Mouse (Mus musculus) kidney, adult 18-20 months (tissue): ENCODE measurements around the gene Tgif1.
A peak's percentile ranks its signal among the peaks of the same experiment; 100 is the strongest.

Source experiments
- DNase-seq: peaks from one replicate; pipeline ENCODE4 v3.0.0; 2021

Gene Tgif1

DNA sequence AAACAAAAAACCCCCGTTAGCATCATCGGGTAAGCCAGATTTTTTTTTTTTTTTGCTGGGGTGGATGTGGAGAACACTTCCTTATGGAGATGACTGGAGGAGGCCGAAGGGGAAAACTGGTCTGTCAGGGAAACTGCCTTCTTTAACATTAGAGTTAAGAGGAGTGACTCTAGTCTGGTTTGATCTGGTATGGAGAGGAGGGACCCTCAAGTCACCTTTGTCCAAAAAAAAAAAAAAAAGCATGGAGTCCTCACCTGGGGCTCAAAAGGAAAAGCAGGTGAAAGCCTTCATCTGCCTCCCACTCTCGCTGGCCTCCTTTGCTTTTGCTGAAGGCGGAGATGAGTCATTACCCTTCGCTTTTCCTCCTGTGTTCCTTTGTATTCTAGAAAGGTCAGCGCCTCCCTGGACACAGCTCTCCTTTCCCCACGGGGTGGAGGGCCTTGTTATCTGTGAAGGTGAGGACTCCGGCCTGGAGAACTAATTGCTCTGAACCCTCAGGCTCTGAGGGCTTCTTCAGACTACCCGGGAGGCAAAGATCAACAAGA is 11.8 kb upstream of the Tgif1 start:
- DNase-seq, result no peak

DNA sequence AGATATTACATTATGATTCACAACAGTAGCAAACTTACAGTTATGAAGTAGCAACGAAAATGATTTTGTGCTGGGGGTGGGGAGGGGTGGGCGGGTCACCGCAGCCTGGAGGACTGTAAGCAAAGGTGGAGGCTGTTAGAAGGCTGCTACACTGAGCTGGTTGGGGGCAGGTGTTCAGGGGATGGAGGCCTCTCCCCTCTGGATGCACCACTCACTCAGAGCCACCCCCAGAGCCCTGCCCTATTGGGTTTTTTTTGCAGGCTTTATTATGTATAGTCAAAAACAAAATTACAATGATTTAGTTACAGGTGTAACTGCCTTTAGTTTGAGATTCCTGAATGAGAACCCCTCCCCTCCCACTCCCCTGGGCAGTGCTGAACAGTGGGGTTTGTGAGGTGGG is 11.3 kb upstream of the Tgif1 start:
- DNase-seq, result no peak

DNA sequence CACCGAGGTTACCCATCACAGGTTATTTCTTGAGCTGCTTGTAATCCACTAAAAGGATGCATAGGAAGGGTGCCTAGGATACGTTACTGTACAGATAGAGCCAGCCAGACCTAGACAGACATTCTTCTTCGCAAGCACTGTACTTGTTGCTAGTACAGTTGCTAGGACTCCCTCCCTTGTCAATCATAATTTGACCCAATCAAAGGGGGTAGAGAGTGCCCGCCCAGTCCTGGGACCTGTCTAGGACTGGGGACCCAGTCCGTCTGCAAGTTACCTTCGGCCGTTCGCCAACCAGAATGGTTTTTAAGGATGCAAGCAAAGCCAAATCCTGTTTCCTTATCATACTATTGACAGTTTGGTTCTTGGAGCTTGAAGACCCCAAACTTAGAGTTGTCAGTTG is 10.8 kb upstream of the Tgif1 start:
- no peak for DNase-seq

DNA sequence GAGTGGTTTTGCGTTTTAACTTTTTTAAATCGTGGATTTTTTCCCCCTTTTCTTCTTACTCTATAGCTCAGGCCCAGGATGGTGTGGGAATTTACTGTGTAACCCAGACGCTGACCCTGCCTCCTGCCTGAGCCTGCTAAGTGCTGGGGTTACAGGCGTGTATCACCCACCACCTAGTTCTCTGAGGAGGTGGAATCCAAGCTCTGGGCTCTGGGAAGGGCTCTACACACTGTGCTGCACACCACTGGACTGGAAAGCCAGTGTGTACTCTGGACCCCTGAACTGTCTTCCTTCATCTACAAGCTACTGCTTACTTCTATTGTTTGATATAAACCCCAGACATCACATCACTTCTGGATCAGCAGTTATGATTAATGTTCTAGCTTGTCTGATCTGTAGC is 5.5 kb upstream of the Tgif1 start:
- no peak for DNase-seq

DNA sequence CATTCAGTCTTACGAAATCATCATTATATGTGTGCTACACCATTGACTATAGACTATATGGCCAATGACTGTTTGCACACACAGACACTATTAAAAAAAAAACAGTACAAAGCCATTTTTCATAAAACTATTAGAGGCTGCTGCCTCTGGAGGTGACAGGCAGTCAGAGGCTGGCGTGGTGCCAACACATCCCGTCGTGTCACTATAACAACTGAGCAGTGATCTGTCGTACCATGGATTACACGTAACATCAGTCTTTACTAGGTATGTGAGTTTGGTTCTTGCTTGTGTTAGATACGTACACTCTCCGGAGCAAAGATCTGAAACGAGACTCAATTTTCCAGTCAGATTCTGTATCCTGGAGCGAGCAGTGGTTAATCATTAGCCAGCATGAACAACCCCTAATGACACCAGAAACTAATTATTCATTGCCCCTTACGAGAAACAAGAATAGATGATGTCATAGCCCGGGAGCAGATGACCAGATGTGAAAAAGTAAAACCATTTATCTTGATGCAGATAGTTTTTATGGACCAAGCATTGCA is 3.6 kb upstream of the Tgif1 start:
- DNase-seq, result peak; percentile 27

DNA sequence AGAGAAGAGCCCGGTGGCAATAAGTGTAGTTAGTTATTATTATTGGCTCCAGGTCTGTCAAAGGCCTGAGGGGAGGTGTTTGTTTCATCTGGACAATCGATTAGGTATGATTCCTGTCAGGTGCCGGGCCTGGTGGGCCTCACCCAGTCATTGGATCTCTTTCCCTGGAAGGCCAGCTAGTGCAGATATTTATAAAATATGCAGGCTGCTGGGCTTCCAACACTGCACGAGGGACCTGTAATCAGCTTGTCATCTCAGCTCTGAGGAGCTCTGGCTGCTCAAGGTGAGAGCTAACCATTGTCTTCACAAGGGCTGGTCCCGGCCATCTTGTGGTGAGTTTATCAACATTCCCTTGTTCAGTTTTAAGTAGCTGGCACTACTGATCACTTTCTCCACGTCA is 675 bp upstream of the Tgif1 start:
- no peak for DNase-seq

DNA sequence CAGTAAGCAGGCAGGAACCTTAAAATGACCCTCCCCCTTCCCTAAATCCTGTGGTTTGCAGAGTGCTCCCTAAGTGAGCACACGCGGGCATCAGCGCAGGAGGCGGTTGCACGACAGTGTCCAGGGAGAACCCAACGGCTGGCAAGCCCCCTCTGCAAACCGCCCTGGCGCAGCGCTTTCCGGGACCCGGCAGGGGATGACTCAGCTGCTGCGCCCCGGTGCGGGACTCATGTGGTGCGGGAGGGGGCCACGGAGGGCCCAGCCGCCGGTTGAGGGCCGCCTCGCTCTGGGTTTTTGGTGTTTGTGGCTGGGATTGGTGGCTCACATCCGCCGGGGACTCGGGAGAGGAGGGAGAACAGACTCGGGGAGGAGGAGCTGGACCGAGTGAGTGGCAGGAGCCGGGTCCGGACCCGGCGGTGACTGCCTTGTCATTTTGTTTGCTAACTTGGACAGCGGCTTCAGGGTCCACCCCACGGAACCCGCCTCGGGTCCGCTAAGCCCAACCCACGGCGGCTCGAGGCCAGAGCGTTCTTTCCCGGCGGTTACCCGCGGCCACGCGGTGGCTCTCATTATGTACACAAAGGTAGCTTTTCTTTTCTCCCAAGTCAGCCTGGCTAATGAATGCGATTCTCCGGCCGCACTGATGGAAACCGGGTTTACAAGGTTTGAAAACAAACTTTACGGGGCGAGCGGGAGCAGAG is 510 bp downstream of the Tgif1 start:
- peak; percentile 88 for DNase-seq

DNA sequence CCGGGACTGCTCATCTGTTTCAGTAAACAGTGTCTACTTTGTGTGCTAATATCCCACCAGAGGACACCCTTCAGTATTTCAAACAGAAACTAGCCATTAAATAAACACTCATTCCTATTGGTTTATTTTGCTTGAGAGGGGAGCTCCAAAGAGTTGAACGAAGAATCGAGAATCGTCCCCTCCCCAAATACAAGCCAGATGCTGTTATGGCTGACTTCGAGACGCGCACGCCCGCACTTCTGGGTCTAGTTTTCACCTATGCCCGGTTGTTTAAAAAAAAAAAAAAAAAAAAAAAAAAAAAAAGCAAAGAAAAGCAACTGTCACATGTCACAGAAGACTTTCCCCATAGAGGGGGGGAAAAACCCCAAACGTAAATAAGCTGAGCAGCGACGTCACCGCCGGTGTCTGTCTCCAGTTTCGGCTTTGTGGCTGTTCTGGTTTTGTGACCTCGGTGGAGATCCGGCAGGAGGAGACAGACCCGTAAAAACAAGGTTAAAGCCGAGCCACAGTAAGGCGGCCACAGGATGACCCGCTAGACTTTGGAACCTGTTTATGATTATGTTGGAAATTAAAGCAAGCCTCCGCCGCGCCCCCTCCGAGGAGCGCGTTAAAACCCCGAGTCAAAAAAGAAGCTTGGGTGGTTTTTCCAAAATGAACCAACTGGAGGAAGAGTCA is 1.2 kb downstream of the Tgif1 start:
- DNase-seq, result peak; percentile 73

DNA sequence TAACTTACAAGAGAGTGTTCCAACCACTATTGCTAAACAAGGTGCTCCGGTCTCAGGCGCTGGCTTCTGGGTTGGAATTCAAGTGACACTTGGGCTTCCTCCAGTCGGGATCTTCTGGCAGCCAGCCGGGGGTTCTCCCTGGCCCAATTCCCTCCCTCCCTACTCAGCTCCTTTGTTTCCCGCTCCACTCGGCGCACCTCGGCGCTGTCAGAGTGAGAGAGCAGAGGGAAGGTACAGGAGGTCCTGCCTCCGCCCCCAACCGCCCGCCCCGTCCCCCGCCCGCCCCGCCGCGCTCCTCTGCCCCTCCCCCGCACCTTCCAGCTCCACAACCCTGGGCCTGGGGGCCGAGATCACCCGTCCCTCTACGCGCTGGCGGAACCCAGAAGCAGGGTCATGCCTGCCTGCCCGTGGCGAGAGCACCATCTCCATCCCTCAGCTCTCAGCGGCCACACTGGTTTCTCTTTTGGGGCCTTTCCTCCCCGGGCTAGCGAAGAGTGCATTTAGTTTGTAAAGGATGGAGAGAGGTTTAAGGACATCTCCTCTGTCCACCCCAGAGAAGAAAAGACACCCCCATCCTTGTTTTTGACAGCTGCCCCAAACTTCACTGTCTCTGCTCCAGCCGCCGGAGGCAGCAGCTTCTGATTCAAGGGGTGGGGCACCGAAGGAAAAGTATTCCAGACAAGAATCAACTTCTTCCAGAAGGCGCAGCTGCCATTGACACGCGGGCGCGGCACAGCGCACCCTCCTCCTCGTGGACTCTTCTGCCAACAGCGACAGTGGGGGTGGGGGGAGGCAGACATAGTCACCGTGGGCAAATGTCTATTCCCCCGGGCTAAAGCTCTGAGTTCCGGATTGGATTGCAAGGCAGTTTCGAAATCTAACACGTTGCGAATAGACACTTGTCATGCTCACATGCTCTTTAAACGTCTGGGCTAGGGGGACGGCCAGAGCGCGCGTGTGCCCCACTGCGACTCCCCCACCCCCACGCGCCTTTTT is 2.1 kb downstream of the Tgif1 start:
- DNase-seq, result peak; percentile 88

DNA sequence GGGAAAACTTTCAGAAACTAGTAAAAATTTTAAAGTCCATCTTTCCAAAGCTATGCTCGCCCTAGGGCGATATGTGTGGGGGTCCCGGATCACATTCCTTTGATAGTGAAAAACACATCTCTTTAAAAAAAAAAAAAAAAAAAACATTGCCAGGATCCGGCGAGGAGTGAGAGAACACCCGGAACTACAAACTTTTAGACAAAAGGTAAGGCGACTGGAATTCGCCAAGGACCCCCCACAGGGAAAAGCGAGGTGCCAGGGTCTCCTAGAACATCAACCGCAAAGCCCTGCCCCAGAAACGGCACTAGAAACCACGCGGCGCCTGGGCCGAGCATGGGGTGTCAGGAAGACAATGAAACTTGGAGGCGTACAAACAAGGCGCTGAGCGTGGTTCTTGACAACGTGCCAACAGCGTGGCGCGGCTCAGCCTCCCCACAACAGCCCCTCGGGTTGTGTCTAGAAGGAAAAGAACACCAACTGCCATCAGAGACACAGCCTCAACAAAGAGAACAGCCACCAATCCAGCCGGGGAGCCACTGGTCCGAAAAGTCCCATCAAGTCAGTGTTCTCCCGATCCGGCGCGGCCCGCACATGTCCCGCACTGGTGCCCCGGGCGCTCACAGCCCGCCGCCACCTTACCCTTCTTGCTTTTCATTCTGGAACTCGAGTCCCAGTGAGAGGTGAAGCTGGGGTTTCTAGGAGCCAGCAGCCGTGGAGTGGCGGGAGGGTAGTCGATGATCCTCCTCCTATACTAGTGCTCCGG is 2.9 kb downstream of the Tgif1 start:
- DNase-seq, result no peak

DNA sequence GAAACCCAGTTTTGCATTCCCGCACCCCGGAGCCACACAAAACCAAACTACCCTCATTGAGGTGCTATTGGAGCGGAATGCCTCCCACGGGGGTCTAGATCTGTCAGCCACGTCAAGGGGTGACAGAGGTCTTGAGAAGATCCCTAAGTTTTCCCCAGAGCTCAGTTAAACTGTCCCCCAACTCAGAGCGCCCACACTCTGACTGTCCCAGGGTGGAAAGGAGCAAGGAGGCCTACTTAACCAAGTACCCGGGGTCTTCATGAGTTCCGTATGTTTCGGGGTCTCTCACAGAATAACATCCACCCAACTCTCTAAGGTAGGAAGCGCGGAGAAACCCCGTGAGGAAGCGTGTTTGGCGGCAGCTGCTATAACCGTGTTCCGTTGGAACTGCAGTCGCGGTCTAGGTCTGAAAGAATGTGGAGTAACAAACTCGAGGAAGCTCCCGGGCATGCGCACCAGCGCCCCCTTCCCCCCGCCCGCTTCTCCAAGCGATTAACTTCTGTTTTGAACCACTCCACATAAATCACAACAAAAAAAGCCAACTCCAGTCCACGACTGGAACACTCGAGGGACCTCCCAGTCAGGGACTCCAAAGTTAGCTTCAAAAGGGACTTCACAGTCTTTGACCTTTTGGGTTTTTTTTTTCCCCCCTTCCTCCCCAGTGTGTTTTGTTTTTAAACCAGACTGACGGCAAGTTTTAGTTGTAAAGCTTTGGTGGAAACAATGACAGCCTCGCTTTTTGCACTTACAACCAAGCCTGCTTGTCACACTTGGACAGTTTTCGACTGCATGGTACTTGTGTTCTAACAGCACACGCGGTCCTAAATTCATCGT is 3.7 kb downstream of the Tgif1 start:
- peak; percentile 96 for DNase-seq

DNA sequence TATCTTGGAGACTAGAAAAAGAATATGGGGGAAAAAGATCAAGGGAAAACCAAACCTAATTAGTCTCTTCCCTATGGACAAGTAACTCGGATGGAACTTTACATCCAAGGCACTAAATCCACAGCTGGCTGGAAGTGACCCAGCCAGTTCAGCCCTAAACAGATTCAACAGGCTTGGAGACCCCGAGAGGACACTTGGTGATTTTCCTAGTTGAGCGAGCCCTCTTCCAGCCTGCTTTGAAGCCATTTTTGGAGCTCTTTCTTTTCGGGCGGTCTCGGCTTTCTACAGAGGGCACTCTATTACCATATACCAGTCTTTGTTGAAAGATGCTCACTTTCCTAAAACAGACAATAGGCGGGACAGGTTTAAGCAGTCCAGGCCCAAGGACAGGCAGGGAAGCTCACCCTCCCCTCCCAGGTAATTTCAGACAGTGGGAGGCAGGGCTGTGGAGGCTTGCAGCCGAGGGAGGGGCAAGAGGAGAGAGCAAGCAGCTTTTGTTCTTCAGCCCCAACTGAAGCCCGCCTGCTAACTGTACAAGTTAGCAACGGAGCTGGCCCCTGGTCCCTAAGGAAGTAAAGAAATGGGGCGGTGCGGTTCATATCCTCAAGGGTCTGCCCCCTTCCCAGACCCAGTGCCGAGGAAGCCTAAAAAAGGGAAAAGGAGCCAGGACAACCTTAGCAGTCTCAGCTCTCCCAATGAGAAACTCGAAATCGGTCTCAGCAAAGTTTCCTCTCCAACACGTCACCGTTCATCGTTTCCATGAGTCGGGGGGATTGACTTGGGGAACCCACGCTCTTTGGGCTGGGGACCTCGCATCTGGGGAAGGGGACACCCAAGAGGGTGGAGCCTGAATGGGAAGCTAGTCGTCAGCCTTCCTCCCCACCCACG is 4.6 kb downstream of the Tgif1 start:
- peak; percentile 65 for DNase-seq

DNA sequence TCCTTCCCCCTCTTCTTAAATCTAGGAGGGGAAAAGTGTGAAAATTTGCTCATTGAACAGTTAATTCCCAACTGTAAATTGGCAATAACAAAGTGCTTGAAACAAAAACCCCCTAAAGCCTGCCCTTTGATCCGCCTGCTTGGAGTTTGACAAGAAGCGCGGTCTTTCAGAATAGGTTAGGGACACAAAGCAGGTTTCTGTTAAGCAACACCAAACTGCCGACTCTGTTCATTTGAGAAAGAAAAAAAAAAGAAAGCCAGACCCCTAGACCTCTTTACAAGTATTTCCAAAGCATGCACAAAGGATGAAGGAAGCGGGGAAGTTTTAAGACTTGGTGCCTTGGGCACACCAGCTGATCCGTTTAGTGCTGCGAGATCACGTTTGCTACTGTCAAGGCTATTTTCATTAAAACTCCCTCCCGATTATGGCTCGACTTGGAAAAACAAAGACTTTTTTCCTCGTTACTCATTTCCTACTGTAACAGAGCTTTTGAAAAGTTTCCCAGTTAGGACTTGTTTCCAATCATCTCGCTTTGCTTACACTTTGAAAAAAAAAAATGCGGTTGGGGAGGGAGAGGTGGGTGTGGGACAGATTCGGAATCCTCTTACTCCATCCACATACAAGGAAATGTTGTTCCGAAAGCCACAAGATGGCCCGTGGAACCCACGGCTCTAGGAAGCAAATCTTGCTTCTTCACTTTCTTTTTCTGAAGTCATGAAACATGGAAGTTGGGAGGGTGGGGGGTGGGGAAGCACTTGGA is 5.4 kb downstream of the Tgif1 start:
- peak; percentile 22 for DNase-seq

DNA sequence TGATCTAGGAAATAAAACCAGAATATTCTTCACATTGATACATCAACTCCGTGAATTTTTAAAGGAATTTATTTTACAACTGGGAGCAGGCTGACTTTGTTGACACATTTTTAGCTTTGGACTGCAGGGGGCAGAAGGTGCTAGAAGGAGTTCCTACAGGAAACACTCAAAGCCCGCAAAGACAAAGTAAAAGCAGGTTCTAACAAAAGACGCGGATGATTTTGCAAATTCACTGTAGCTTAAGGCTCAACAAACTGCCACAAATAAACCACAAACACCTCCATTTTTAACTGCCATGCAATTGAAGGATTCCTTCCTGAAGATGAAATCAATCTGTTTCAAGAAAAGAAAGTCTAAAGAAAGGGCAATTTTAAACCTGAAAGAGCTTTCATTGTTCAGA is 6.3 kb downstream of the Tgif1 start:
- peak; percentile 46 for DNase-seq

DNA sequence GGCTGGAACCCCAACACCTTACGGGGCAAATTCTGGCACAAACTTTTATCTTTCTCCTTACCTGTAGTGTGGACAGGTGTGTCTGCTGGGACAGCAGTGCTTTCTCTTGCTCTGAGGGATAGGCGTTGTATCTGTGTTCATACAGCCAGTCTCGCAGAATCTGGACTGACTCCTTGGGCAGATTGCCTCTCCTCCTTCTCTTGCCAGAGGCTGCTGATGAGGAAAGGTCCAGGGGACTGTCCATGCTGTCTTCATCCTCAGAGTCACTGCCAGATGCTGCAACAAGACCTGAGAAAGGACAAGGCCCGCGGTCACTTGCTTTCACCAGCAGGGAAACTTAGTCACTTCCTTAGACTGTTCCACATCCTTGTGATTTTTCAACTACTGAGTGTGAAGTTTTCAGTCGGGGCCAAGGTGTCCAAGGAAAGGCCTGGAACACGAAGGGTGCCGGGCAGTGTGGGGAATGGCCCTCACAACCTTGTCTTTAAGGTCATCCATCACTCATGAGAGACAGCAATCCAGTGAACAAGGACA is 7.2 kb downstream of the Tgif1 start:
- DNase-seq, result peak; percentile 21

DNA sequence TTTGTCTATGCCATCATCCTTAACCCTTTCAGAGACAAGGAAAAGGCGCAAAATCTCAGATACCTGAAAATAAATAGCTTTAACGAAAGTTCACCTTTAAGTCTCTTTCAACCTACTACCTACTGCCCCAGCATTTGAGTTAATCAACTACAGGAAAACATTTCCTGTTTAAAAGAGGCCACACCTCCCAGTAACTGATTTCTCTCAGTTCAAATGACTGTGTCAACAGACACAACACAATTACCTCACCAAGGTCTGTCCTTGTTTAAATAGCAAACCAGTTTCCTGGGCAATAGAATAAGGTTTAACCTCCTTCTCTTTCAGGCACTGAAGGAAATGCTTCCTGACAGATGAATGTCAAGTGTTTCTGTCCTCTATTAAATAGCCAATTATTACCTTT is 7.8 kb downstream of the Tgif1 start:
- no peak for DNase-seq

DNA sequence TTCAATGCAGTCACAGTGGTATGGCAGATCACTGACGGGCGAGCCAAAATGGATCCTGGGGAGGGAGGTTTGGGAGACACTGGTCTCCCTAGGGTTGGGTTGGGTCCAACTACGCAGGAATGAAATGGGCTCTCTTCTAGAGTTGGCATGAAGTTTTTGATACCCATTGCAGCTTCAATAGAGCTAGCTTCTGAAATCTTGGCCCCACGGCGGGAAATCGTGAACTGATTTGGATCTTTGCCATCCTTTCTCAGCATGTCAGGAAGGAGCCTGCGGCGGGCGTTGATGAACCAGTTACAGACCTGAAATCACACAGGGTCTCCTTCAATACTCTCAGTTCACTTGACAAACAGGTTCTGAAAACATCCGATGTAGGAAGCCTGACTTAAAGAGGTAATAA is 8.4 kb downstream of the Tgif1 start:
- DNase-seq, result peak; percentile 47

DNA sequence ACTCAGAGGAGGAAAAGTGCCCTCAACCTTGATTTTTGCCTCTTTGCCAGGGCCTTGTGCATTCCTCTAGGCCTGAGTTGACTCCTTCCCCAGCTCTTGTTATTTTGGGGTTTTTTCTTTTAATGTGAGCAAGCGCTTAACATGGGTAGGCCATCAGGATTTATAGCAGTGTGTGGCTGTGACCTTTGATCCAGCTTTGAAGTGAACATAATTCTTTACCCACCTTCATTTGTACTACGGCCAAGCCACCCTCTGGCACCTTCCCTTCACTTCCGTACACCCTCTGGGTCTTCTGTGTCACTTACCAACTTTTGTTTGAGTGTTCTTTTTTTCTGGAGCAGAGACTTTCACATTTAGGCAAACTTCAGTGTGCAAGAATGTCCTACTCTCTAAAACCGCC is 10.1 kb downstream of the Tgif1 start:
- DNase-seq, result peak; percentile 15

DNA sequence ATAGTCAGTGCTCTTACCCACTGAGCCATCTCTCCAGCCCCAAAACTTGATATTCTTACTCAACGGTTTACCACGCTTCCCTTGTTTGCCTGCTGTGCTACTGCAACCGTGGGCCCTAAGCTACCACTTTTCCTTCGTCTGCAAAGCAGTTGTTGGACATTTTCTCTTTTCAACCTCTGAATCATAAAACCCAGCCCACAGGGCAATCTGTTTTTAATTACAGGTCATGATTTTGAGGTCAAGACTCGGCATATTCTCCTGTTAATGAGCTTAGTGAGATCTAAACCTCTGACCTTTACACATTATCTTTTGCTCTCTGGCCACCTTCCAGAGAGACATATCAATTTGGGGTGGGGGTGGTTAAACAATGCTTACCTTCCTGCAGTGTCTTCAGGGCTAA is 14.8 kb downstream of the Tgif1 start:
- no peak for DNase-seq
